Mouse (Mus musculus): ENCODE data around the gene Upk3a.

Gene Upk3a

DNA sequence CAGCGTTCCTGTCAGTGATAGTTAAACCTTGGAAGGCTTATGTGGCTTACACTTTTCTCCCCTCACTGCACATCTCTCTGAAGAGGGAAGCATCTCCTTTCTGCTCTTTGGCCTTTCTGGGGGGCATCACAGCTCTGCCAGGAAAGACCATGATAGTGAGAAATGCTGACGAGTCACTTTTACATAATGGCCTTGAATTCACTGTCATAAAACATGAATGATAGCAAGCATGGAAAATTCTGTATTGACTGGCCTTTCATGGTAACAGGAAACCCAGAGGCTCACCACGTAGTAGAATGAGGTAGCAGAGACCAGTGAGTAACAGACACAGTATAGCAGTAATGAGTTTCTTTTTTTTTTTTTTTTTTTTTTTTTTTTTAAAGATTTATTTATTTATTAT is 37.2 kb downstream of the Upk3a start:
- DNase-seq (ENCODE audit: low spot score in 2 of 2): no peak

DNA sequence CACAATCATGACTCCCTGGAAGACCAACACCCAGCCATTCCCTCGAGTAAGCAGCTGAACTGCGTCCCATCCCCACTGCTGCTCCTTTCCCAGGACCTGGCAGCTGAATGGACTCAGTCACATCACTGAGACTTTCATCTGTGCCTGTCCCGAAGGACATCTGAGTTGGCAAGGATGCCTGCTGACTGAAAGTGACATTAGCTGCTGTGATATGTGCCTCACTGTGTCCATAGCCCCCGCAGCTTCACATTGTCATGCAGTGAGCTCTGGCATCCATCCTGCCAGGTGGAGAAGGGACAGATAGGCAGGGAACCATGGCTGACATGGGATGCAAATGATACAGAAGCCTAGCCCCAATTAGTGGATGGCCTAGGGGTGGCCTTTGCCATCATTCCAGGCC is 38.2 kb downstream of the Upk3a start:
- no peak for DNase-seq (ENCODE audit: low spot score in 2 of 2)

DNA sequence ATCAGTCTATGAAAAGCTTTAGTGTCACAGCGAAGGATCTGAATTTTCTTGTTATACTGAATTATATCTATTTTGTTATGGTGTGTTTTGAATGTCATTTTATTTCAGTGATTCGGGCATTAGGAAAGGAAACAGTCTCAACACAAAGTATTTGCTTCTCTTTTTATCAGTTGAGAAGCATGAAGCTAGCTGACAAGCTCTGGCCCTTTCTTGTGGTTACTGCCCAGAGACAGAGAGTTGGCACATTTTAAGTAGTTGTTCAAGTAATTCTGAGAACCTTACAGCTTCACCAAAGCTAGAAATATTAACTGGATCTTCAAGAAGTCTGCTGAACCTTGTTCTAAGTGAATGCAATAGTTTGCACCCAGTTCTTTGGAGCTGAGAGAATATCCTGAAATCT is 46.5 kb downstream of the Upk3a start:
- no peak for DNase-seq (ENCODE audit: low spot score in 2 of 2)

DNA sequence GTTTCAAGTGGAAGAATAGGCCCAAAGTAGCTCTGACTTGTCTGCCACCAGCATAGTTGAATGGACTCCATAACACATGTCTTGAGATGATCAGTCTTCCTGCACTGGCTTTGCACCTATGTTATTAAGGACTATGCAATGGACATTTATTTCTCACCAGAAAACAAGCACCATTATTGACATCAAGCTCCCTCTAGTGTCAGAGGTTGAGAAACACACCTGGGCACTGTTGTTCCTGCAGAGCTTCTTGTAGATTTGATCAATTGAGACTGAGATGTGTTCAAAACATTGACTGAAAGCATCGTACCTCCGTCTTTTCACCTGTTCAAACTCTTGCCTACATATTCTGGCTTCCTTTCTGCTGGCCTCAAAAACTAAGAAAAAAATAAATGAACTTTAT is 53.6 kb downstream of the Upk3a start:
- DNase-seq (ENCODE audit: low spot score in 2 of 2): peak; percentile 12 to 39
